Mouse (Mus musculus): ENCODE measurements at regions not wholly inside any gene's neighbourhood (a gene's known extent, or its start where the extent isn't known, plus 50 kb on each side); places are given as distances from the start of the nearest gene placed in this dataset.

GRCm38 (mm10) chr3:144307557-144307956, 102.5 kb upstream of the Lmo4 start:
- TF ChIP-seq CTCF (IDR thresholded peaks at IDR 0.05; ENCODE audit: low read depth) (no peak), EP300 (optimal IDR thresholded peaks at IDR 0.05) (no peak)
